Mouse (Mus musculus): ENCODE measurements at regions not wholly inside any gene's neighbourhood (a gene's known extent, or its start where the extent isn't known, plus 50 kb on each side); places are given as distances from the start of the nearest gene placed in this dataset.
A peak's percentile ranks its signal among the peaks of the same experiment; 100 is the strongest.

GRCm38 (mm10) chr4:10774557-10775215 is 99.6 kb upstream of the 2610301B20Rik start:
- DNase-seq, result no peak

GRCm38 (mm10) chr4:10786701-10787100 is 87.6 kb upstream of the 2610301B20Rik start:
- DNase-seq, result no peak

GRCm38 (mm10) chr4:10788306-10788705 is 86.0 kb upstream of the 2610301B20Rik start:
- DNase-seq, result no peak

- DNase-seq, result no peak
Observed at GRCm38 (mm10) chr4:10789141-10789540, 85.2 kb upstream of the 2610301B20Rik start.

- DNase-seq, result no peak
Observed at GRCm38 (mm10) chr4:10792628-10793027, 81.7 kb upstream of the 2610301B20Rik start.

- no peak for DNase-seq
Observed at GRCm38 (mm10) chr4:10794471-10794870, 79.8 kb upstream of the 2610301B20Rik start.

GRCm38 (mm10) chr4:10800780-10801553 is 73.3 kb upstream of the 2610301B20Rik start:
- DNase-seq, result no peak

- peak; percentile 6 for DNase-seq
Observed at GRCm38 (mm10) chr4:10804735-10805134, 69.6 kb upstream of the 2610301B20Rik start.

- no peak for DNase-seq
Observed at GRCm38 (mm10) chr4:10807260-10807659, 67.0 kb upstream of the 2610301B20Rik start.

- no peak for DNase-seq
Observed at GRCm38 (mm10) chr4:10812931-10813330, 61.4 kb upstream of the 2610301B20Rik start.
